Mouse (Mus musculus) skeletal muscle tissue, postnatal 0 days (tissue): ENCODE measurements around the gene Gm9758. TPM values are rescaled to one million over a fixed set of nuclear protein-coding genes. Genes with fewer than 3 reads are reported as not detected.

ENCODE experiments used
- polyA plus RNA-seq: library from polyadenylated mRNA; unstranded; fragments of >200 nt; fragmentation: Nextera tagmentation; extraction: Ambion mirVana; gene quantifications from 2 replicates; pipeline ENCODE4 v1.2.1, GENCODE M21; 2015

Gene Gm9758
- not detected in 2 replicates for polyA plus RNA-seq

DNA sequence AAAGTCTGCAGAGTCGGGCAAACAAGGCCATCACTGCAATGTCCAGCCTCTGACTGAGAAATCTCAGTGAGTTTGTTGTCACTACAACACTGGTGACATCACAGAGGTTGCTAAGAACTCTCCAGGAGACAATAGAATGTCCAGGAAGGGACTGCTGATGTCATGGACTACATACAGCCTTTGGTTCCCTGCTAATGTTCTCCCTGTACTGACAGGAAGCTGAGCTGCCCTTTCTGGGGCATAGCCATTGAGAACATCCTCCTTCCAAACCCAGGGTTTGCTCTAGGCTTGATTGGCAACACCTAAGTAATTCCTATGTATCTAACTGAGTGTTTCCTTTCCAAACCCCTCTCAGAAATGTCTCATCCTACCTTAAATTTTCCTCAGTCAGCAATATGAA, at the start of gene Gm9758:
Gm9758 (minus strand) TSS at position 101 of the 400 bp plus-strand sequence.

DNA sequence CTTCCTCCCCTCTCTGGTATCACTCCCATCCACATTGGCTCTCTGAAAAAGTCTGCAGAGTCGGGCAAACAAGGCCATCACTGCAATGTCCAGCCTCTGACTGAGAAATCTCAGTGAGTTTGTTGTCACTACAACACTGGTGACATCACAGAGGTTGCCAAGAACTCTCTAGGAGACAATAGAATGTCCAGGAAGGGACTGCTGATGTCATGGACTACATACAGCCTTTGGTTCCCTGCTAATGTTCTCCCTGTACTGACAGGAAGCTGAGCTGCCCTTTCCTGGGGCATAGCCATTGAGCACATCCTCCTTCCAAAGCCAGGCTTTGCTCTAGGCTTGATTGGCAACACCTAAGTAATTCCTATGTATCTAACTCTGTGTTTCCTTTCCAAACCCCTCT, 23.6 kb upstream of the Gm9758 start, which contains the start of gene Speer4e:
Speer4e (minus strand) TSS at position 101 of the 400 bp plus-strand sequence.

Other genes starting within 250 kb of the Gm9758 start
- gene Speer4e, start 23.5 kb upstream of the Gm9758 start, polyA plus RNA-seq, result not detected in 2 replicates
- not detected in 2 replicates for gene Gm10354, start 64.0 kb upstream of the Gm9758 start, polyA plus RNA-seq
- gene Gm17019, start 118.1 kb upstream of the Gm9758 start, polyA plus RNA-seq, result not detected in 2 replicates